Mouse (Mus musculus) frontal cortex, adult 2 months (tissue): ENCODE measurements at regions not wholly inside any gene's neighbourhood (a gene's known extent, or its start where the extent isn't known, plus 50 kb on each side); places are given as distances from the start of the nearest gene placed in this dataset.
A peak's percentile ranks its signal among the peaks of the same experiment; 100 is the strongest.
"Not testable (repeated sequence)": the region's sequence is repeated elsewhere in the genome, so short reads cannot be mapped to it uniquely, and the experiment has no call there.

Source experiments
- DNase-seq, 2 experiments: peaks; one replicate each; pipeline ENCODE4 v3.0.0; 2022; ENCODE audit warnings: low spot score in 1 of 2; ENCODE audit errors: extremely low spot score in 1 of 2

DNA sequence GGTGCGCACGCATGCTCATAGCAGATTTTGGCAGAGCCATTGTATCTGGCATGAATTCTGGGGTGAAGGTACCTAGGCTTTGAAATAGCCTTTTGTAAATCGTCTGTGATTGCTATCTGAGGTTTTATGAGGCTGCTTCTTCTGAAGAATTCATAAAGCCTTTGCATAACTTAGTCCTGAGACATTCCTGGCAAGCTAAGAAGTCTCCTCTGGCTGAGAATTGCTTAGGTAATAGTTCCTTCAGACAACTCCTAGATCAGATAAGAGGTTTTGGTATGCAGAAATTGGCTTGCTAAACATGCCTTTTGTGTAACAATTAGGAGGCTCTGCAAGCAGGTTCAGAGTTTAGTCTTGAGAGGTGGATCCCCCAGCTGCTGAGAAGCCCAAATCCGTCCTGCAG, 82.7 kb downstream of the Pmp22 start:
- no peak for DNase-seq

DNA sequence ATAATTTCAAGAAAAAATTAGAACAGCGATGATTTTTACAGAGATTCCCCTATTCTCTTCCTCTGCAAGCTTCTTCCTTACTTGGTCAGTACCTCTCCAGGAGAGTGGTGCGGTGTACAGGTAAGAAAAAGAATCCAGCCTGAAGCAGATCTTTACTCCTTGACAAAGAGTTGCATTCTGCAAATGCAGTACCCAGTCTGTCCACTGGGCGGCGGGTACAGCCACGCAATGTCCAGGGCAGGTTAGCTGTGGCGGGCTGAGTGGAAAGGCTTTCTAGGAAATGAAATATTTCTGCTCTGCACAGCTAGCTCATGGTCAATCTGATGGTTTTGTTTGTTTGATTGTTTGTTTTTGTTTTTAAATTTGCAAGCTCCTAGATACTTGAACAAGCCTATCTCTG, 84.3 kb downstream of the Pmp22 start:
- peak; percentile 41 to 93 for DNase-seq

DNA sequence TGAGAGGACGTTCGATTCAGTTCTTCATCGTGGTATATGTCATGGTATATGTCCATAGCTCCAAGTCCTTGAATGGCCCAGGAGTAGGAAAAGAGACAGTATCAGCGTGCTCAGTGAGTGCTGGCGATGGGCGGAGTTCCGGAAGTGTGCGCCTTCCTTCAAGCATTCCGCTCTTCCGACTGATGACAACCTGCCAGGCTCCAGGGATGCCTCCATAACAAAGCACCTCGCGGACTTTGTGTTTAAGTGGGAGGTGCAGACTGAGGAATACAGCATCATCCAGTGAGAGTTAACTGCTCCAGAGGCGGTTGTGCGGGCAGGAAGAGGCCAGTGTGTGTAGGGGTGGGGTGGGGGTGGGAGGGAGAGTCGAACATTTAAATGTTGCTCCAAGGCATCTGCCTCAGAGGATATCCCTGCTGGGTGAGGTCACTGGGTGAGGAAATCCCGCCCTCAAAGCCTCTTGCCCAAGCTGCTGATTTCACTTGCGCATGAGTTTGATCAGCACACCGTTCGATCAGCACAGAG, 85.2 kb downstream of the Pmp22 start:
- no peak for DNase-seq

DNA sequence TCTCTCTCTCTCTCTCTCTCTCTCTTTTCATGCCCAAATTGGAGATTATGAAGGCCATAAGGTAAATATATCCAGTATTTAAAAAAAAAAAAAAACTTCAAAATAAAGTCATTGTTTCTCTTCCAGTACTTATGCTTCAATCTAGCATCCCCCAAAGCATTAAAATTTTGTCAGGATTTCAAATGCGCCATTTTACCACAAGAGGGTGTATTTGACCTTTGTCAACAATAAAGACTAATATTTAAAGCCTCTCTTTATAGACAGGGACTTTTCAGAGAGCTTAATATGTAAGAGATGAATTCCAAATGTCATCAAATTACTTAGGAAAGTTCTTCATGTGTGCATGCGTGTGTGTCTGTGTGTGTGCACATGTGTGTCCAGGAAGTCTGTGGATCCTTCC, 87.2 kb downstream of the Pmp22 start:
- DNase-seq, result peak in 1 of 2 experiments; percentile 5

DNA sequence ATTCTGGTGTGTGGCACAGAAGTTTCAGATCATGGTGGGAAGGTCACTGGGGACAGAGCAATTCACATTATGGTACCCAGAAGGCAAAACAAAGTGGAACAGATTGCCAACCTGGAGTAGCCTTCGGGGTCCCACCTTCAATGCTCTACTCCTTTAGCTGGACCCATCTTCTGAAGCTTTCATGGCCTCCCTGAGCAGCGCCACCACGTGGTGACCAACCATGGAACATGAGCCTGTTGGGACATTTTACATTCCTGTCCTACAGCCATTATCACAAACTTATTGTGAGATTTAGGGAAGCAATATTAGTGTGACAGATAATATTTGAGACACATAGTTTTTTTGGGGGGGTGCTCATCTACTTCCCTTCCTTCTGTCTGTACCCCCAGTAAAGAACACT, 88.3 kb downstream of the Pmp22 start:
- no peak for DNase-seq

DNA sequence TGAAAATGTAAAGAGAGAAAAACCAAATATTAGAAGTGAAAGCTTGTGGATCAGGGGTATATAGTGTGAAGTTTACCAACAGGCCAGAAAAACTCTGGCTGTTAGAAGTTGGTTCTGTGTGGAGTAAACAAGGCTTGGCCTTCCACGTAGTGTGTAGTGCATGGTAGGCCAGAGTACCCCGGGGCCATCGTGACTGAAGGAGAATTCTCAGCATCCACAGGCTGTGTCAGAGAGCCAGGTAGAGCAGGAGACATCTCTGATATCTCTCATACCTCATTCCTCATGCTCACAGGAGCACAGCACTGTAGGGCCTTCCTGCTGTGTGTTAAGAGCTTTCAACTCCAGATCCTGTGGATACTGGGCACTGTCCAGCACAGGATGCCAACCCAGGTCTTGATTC, 97.7 kb downstream of the Pmp22 start:
- no peak for DNase-seq

DNA sequence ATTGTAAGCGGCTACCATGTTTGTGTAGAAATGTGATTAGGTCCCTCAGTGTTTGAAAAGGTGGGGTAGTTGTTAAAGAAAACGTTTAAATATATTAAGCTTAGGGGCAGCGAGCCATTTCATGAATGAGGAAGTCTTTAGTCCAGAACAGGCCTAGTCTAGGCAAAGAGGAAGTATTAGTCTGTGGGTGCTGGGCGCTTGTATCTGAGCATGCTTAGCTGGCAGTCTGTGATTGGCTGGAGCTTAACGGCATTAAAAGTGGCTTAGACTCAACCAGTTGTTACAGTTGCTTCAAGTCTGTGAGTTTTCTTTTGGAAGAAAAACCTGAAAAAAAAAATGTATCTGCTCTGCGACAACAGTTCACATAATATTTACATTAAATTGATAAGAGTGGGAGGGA, 102.0 kb downstream of the Pmp22 start:
- no peak for DNase-seq

DNA sequence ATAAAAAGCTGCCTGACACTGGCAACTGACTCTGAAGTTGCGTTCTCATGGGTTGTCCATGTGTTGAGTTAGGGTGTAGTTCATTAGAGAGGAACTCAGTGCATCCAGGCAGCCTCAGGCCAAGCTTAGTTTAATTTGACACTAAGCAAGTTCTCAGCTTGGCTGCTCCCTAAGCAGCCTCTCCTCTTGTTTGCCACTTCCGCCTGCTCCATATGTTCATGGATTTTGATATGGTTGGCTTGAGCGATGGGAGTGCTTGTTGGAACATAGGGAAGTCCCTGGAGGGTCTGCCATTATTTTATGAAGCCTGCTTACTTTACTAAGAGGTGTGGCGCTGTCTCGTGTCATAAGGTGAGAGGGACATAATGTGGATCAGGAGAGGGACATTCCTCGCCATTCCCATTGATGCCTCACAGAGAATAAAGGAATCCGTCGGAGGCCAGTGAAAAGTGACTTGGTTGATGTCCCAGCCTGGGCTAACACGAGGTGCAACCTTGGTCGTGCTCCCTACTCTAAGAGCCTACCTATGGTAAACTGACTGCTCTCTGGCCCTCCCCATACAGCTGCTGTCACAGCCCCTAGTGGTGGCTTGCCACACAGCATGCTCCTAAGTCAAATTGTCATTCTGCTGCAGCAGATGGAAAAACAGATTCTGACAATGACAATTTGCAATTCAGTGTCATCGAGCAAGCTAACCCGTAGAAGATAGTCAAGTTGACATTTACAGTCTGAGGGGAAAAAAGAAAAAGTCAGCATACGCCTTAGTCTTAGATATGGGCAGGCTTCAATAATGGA, 104.6 kb downstream of the Pmp22 start:
- DNase-seq, result no peak

DNA sequence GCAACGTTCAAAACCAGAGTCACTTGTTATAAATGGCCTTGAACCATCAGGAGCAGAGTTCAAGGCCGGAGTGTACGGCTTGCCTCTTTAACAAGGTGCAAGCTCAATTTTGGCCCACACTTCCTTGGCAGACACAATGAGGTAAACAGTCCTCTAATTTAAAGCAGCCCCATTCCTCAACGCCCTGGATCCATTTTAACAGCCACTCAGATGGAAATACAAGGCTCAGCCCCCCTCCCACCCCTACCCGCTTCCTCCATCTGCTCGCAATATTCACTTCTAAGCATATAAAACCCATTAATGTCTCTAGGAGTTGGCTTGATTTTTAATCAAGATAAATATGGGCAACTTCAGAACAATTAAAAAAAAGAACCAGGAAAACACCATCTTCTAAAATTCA, 105.7 kb downstream of the Pmp22 start:
- DNase-seq, result no peak

DNA sequence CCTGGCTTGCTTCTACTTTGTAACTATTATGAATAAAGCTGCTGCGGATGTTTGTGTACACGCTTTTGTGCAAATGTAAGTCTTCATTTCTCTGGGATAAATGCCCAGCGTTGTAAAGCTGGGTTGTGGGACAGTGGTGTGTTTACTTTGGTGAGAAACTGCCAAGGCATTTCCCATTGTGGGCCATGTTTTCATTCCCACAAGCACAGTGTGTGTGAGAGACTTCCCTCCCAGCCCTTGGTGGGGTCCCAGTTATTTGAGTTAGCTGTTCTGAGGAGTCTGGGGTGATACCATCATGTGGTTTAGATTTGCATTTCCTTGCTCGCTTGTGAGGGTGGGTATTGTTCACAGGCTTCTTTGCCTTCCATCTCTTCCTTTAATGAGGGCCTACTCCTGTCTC, 109.9 kb downstream of the Pmp22 start:
- no peak for DNase-seq

DNA sequence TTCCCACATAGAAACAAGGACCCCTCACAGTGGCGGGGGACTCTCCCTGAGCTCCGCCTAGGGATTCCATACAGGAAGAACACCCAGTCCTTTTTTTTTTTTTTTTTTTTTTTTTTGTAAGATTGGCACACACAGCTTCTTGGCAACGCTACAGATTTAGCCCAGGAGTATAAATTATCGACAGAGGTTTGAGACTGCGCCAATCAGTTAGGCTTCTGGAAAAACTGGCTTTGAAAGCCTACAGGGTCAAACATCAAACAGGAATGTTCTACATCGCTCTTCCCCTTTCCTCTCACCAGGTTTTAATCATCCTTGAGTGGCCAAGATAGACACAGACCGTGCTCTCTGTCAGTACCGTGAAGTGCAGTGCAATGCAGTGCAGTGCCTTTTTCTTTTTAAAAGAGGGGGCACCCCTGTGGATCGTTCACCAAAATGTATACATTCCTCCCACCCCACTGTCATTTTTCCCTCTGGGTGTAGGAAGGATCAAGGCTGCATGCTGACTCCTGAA, 115.2 kb downstream of the Pmp22 start:
- no peak for DNase-seq

DNA sequence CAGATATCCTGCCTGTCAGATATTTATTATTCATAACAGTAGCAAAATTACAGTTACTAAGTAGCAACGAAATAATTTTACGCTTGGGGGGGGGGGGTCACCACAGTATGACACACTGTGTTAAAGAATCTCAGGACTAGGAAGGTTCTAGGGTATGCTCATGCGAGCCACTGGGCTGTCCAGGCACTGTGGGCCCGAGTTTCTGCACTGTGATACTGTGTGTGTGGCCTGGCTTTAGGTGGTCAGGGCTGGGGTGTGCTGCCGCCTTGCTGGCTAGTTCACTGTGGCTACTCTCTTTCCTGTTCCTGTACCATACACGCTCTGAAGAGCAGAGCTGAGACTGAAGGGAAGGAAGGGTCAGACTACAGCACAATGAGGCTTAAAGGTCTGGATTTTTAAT, 116.3 kb downstream of the Pmp22 start:
- DNase-seq, result no peak

DNA sequence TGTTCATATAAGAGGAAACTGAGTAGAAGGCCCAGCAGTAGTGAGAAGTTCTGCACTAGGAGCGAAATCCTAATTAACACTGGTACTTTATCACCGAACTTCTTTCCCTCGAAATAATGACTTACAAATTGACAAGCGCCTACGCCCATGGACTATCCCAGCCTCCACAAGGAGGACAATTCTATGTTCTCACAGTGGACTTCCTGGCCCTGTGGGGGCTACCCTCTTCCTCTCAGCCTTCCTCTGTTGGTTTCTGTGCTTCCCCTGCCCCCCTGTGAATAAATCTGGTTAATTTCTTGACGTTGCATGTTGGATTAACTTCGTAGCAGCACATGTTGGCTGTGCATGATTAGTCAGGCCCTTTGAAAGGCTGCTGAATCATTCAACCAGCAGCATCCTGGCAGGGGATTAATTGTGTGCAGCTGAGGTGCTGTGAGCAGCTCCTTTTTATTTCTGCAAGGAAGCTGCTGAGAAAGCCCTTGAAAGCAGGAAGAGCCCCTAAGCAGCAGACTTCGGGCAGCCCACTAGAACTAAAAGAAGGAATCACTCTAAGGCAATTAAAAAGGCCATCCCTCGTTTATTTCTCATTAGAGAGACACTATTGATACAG, 117.4 kb downstream of the Pmp22 start:
- no peak for DNase-seq

DNA sequence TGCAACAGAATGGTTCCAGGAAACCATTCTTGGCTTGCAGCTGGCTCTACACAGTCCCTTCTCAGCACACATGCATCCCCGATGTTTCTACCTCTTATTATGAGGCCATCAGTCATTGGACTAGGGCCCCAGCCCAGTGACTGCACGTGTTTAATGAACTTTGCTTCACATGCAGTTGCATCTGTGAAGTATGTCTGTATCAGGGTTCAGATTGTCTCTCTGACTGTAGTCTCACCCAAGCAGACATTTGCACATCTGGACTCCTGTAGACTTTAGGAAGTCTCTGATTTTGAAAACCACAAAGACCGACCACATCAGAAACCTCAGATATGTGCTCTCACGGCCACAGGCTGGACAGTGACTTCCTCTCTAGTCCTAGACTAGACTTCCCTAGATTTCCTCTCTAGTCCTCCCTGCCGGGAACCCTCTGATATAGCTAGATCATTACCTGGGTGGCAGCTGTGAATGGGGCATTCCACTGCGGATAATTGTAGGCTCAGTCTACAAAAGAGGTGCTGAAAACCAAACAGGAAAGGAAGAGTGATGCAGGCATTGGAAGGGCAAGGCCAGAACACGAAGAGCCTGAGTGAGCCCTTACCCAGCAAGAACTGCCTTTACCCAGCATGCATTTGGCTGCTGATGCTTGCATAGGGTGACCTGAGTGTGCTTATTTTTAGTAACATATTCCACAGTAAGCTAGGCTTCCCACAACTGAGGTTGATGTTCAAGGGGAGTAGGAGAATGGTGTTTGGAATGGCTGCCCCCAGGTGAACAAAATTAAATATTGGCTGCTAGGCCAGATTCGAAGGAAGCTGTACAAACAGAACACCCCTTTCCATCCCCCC, 123.5 kb downstream of the Pmp22 start:
- DNase-seq, result no peak

DNA sequence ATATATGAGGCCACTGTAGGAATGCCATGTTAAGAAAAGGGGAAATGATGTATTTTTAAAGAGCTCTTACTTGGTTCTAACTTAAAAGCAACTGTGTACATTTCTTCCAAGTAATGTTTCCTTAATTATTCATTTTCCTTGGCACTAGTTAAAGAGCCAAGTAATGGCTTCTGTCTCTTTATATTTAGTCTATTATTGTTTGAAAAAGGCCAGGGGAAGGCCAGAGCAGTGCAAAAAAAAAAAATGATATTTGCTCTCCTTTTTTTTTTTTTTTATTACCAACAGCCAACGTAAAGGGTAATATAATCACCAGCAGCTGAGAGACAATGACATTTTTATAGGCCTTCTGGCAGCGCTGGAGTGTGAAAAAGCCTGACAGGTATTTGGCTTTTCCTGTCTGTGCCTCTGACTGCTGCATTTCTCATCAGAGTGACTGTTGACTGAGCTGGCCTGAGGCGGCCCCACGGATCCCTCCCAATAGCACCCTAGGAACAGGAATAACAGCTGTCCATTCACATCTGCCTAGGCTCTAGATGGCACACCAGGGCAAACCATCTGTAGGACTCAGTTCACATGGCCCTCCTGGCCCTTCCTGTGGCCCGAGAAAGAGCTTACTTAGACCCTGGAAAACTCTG, 124.3 kb downstream of the Pmp22 start:
- no peak for DNase-seq

DNA sequence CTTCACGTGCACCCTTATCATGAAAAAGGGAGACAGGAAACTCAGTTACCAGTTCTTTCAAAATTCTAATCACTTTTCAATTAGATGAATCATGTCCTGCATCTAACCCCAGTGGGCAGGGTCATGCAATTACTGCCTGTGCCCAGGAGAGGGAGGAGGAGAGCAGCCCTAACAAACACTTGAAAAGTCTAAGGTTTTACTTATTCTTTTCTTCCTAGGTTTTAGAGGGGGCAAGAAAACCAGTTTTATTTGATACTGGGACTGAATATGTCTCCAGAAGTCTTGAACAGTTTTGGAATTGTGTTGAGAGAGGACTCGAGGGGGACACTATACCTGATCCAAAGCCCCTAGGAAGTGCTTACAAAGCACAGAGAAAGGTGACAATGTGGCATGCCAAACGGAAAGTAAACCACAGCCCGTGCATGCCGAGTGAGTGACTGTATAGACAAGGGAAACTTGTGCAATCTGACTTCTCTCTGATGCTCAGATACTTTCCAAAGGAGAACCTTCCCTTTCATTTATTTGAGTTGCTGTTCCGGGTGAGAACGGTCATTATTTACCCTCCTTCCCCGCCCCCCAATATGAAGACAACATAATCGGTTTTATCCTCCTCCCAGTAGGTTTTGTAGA, 135.8 kb downstream of the Pmp22 start:
- peak in 1 of 2 experiments; percentile 13 for DNase-seq

DNA sequence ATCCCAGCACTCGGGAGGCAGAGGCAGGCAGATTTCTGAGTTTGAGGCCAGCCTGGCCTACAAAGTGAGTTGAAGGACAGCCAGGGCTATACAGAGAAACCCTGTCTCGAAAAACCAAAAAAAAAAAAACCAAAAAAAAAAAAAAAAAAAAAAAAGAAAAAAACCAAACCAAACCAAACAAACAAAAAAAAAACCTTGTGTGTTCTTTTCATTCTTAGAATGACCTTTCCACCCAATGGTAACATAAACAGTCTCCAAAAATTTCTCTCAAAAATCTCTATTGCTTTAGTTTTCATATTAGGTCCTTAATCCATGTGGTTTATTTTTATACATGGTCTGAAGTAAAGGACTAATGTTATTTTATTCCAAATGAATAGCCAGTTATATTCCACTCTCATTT, 137.5 kb downstream of the Pmp22 start:
- not testable (repeated sequence) for DNase-seq

DNA sequence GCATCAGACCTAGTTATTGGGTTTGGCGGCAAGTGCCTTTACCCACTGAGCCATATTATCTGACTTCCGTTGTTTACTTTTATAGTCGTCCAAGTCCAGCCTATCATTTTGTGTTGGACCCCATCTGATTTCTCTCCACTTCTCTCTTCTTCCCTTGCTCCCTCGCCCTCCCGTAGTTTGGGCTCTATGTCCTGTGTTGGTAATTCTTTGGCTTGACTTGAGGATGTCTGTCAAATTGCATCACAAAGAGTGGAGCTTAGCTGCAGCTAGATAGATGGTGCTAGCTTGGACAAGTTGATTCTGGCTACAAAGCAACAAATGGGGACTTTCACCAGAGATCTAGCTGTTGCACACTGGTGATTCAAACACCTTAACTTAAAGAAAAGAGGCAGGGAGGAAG, 147.9 kb downstream of the Pmp22 start:
- DNase-seq, result no peak

DNA sequence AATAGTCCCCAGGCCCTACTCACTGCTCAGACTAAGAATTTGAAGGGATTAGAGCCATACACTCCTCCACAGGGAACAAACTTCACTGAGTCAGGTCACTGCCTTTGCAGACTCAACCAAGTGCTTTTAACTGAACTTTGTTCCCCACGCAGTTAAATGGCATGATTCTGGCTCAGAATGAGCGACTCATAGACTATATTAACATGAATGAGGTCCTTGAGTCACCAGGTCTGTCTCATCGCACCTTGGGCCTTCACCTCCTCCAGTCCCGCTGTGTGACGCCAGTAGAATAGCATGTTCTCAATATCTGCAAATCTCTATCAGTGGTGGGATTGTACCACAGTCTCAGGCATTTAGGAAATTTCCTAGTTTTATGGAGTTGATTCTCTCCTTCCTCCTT, 153.1 kb downstream of the Pmp22 start:
- no peak for DNase-seq

DNA sequence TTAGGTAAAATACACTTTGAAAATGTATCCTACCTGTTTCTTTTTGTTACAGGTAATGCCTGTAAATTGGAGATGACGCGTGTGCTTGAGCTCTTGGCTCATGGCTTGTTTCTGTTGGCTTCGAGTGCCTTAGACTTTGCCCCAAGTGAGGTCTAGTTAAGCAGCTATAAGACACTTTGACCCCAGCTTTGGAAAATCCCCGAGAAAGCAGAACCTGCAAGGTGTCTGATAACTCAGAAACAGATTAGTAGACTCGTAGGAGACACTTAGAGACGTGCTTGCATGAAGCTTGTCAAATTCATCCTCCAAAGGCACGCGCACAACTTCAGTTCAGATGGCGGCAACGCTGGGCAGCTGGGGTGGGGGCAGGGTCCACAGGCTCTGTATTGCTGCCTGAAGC, 153.8 kb downstream of the Pmp22 start:
- no peak for DNase-seq
